Mouse (Mus musculus): Measurements from ENCODE around the gene Oas2. TPM values are rescaled to one million over a fixed set of nuclear protein-coding genes. Genes with fewer than 3 reads are reported as not detected.

Oas2 gene
- total RNA-seq, 1 experiment = 0.85 TPM

GRCm38 (mm10) chr5:120769396-120769795 lies 19.7 kb upstream of the Oas2 start:
- H3K4me1 ChIP-seq (ENCODE audit: control insufficient read depth in 2 of 2, insufficient read depth in 2 of 2, low read length in 2 of 2, poor library complexity in 1 of 2) = no peaks in the 10 kb centered on the region
- TF ChIP-seq MAFK (IDR thresholded peaks at IDR 0.05; ENCODE audit: insufficient read depth, low read depth, low read length) (no peak), HCFC1 (IDR thresholded peaks at IDR 0.05; ENCODE audit: borderline replicate concordance, insufficient read depth, low read length) (no peak), CHD2 (IDR thresholded peaks at IDR 0.05; ENCODE audit: low read depth, low read length) (no peak), ZNF384 (IDR thresholded peaks at IDR 0.05; ENCODE audit: low read depth, low read length) (no peak), ZC3H11A (IDR thresholded peaks at IDR 0.05; ENCODE audit: borderline replicate concordance, low read depth, low read length) (no peak)
- H3K9me3 ChIP-seq (ENCODE audit: control insufficient read depth, insufficient read depth, low read depth, low read length) = no peaks in the 10 kb centered on the region
- no peak overlapping the region for H3K4me3 ChIP-seq (ENCODE audit: insufficient read depth in 1 of 2, low read depth in 1 of 2, low read length in 2 of 2, poor library complexity in 1 of 2, severe bottlenecking in 1 of 2)
- no peak for DNase-seq (ENCODE audit: low read depth, low spot score)
- H3K9ac ChIP-seq (ENCODE audit: insufficient read depth, low read depth, low read length, poor library complexity, severe bottlenecking) = no peak overlapping the region
- in situ Hi-C loops (cut with MboI; ENCODE audit: low sequenced_read_pairs in 2 of 2, unreplicated experiment in 2 of 2) = no loop called here
- no peak overlapping the region for H3K27ac ChIP-seq (ENCODE audit: insufficient read depth, low read depth, low read length, poor library complexity, severe bottlenecking)
- no peaks in the 10 kb centered on the region for H3K36me3 ChIP-seq (ENCODE audit: control insufficient read depth, insufficient read depth, low read length, poor library complexity, severe bottlenecking)

GRCm38 (mm10) chr5:120765010-120765409 lies 15.4 kb upstream of the Oas2 start:
- Histone ChIP-seq H3K27ac (ENCODE audit: insufficient read depth, low read depth, low read length, poor library complexity, severe bottlenecking) (no peak overlapping the region), H3K9me3 (ENCODE audit: control insufficient read depth, insufficient read depth, low read depth, low read length) (no peaks in the 10 kb centered on the region), H3K4me3 (ENCODE audit: insufficient read depth in 1 of 2, low read depth in 1 of 2, low read length in 2 of 2, poor library complexity in 1 of 2, severe bottlenecking in 1 of 2) (no peak overlapping the region), H3K36me3 (ENCODE audit: control insufficient read depth, insufficient read depth, low read length, poor library complexity, severe bottlenecking) (no peaks in the 10 kb centered on the region), H3K4me1 (ENCODE audit: control insufficient read depth in 2 of 2, insufficient read depth in 2 of 2, low read length in 2 of 2, poor library complexity in 1 of 2) (peaks cover 3 to 7% of the 10 kb centered on the region in 2 experiments; a peak in 1 of 4 replicates), H3K9ac (ENCODE audit: insufficient read depth, low read depth, low read length, poor library complexity, severe bottlenecking) (no peak overlapping the region)
- in situ Hi-C loops (cut with MboI; ENCODE audit: low sequenced_read_pairs in 2 of 2, unreplicated experiment in 2 of 2) = no loop called here
- no peak for DNase-seq (ENCODE audit: low read depth, low spot score)
- TF ChIP-seq CHD2 (IDR thresholded peaks at IDR 0.05; ENCODE audit: low read depth, low read length) = no peak
- TF ChIP-seq ZC3H11A (IDR thresholded peaks at IDR 0.05; ENCODE audit: borderline replicate concordance, low read depth, low read length) = 0 out of 2 replicates have a peak, but pooled peaks have one; percentile 26

- DNase-seq (ENCODE audit: low read depth, low spot score) = peak; percentile 78
- Histone ChIP-seq H3K9ac (ENCODE audit: insufficient read depth, low read depth, low read length, poor library complexity, severe bottlenecking) (peak overlapping the region; percentile 38; the same call in 1 of the 2 replicates), H3K36me3 (ENCODE audit: control insufficient read depth, insufficient read depth, low read length, poor library complexity, severe bottlenecking) (no peaks in the 10 kb centered on the region), H3K4me1 (ENCODE audit: control insufficient read depth in 2 of 2, insufficient read depth in 2 of 2, low read length in 2 of 2, poor library complexity in 1 of 2) (peaks cover 3 to 7% of the 10 kb centered on the region in 2 experiments; a peak in 1 of 4 replicates), H3K9me3 (ENCODE audit: control insufficient read depth, insufficient read depth, low read depth, low read length) (no peaks in the 10 kb centered on the region), H3K27ac (ENCODE audit: insufficient read depth, low read depth, low read length, poor library complexity, severe bottlenecking) (no peak overlapping the region), H3K4me3 (ENCODE audit: insufficient read depth in 1 of 2, low read depth in 1 of 2, low read length in 2 of 2, poor library complexity in 1 of 2, severe bottlenecking in 1 of 2) (peak overlapping the region; percentile 54 to 86; a peak in 3 of 4 replicates)
- TF ChIP-seq CHD2 (IDR thresholded peaks at IDR 0.05; ENCODE audit: low read depth, low read length) (0 out of 2 replicates have a peak, but pooled peaks have one; percentile 47), MAFK (IDR thresholded peaks at IDR 0.05; ENCODE audit: insufficient read depth, low read depth, low read length) (no peak), ZC3H11A (IDR thresholded peaks at IDR 0.05; ENCODE audit: borderline replicate concordance, low read depth, low read length) (no peak), ZNF384 (IDR thresholded peaks at IDR 0.05; ENCODE audit: low read depth, low read length) (no peak), HCFC1 (IDR thresholded peaks at IDR 0.05; ENCODE audit: borderline replicate concordance, insufficient read depth, low read length) (no peak)
- in situ Hi-C loops (cut with MboI; ENCODE audit: low sequenced_read_pairs in 2 of 2, unreplicated experiment in 2 of 2) = no loop called here
These were observed 12.2 kb upstream of the Oas2 start for GRCm38 (mm10) chr5:120761901-120762300.

- no peak for DNase-seq (ENCODE audit: low read depth, low spot score)
- no peaks in the 10 kb centered on the region for H3K9me3 ChIP-seq (ENCODE audit: control insufficient read depth, insufficient read depth, low read depth, low read length)
- 0 out of 4 replicates have a peak overlapping the region, but pooled peaks of 1 of the 2 experiments have one; percentile 16 for H3K4me3 ChIP-seq (ENCODE audit: insufficient read depth in 1 of 2, low read depth in 1 of 2, low read length in 2 of 2, poor library complexity in 1 of 2, severe bottlenecking in 1 of 2)
- no peak overlapping the region for H3K9ac ChIP-seq (ENCODE audit: insufficient read depth, low read depth, low read length, poor library complexity, severe bottlenecking)
- no peak for TF ChIP-seq ZNF384 (IDR thresholded peaks at IDR 0.05; ENCODE audit: low read depth, low read length)
- no peak for TF ChIP-seq MAFK (IDR thresholded peaks at IDR 0.05; ENCODE audit: insufficient read depth, low read depth, low read length)
- no peak for TF ChIP-seq CHD2 (IDR thresholded peaks at IDR 0.05; ENCODE audit: low read depth, low read length)
- TF ChIP-seq HCFC1 (IDR thresholded peaks at IDR 0.05; ENCODE audit: borderline replicate concordance, insufficient read depth, low read length) = no peak
- TF ChIP-seq ZC3H11A (IDR thresholded peaks at IDR 0.05; ENCODE audit: borderline replicate concordance, low read depth, low read length) = no peak
- H3K36me3 ChIP-seq (ENCODE audit: control insufficient read depth, insufficient read depth, low read length, poor library complexity, severe bottlenecking) = no peaks in the 10 kb centered on the region
- in situ Hi-C loops (cut with MboI; ENCODE audit: low sequenced_read_pairs in 2 of 2, unreplicated experiment in 2 of 2) = no loop called here
- H3K27ac ChIP-seq (ENCODE audit: insufficient read depth, low read depth, low read length, poor library complexity, severe bottlenecking) = no peak overlapping the region
- H3K4me1 ChIP-seq (ENCODE audit: control insufficient read depth in 2 of 2, insufficient read depth in 2 of 2, low read length in 2 of 2, poor library complexity in 1 of 2) = peaks cover 2 to 6% of the 10 kb centered on the region in 2 experiments; a peak in 3 of 4 replicates
These were observed 4.6 kb upstream of the Oas2 start for GRCm38 (mm10) chr5:120754215-120754614.

- Histone ChIP-seq H3K4me1 (ENCODE audit: control insufficient read depth in 2 of 2, insufficient read depth in 2 of 2, low read length in 2 of 2, poor library complexity in 1 of 2) (peaks cover 2 to 6% of the 10 kb centered on the region in 2 experiments; a peak in 3 of 4 replicates), H3K36me3 (ENCODE audit: control insufficient read depth, insufficient read depth, low read length, poor library complexity, severe bottlenecking) (no peaks in the 10 kb centered on the region), H3K9ac (ENCODE audit: insufficient read depth, low read depth, low read length, poor library complexity, severe bottlenecking) (no peak overlapping the region), H3K4me3 (ENCODE audit: insufficient read depth in 1 of 2, low read depth in 1 of 2, low read length in 2 of 2, poor library complexity in 1 of 2, severe bottlenecking in 1 of 2) (no peak overlapping the region), H3K9me3 (ENCODE audit: control insufficient read depth, insufficient read depth, low read depth, low read length) (no peaks in the 10 kb centered on the region), H3K27ac (ENCODE audit: insufficient read depth, low read depth, low read length, poor library complexity, severe bottlenecking) (no peak overlapping the region)
- in situ Hi-C loops (cut with MboI; ENCODE audit: low sequenced_read_pairs in 2 of 2, unreplicated experiment in 2 of 2) = no loop called here
- DNase-seq (ENCODE audit: low read depth, low spot score) = no peak
- TF ChIP-seq MAFK (IDR thresholded peaks at IDR 0.05; ENCODE audit: insufficient read depth, low read depth, low read length) (no peak), ZC3H11A (IDR thresholded peaks at IDR 0.05; ENCODE audit: borderline replicate concordance, low read depth, low read length) (no peak), CHD2 (IDR thresholded peaks at IDR 0.05; ENCODE audit: low read depth, low read length) (no peak), ZNF384 (IDR thresholded peaks at IDR 0.05; ENCODE audit: low read depth, low read length) (no peak), HCFC1 (IDR thresholded peaks at IDR 0.05; ENCODE audit: borderline replicate concordance, insufficient read depth, low read length) (no peak)
These were observed 3.1 kb upstream of the Oas2 start for GRCm38 (mm10) chr5:120752786-120753185.

All from ES-E14 (cell line).